Mouse (Mus musculus) adrenal gland, adult 18-20 months (tissue): ENCODE measurements around the gene Msh2. TPM values are rescaled to one million over a fixed set of nuclear protein-coding genes. Genes with fewer than 3 reads are reported as not detected.
"Not testable (repeated sequence)": the region's sequence is repeated elsewhere in the genome, so short reads cannot be mapped to it uniquely, and the experiment has no call there.

Experiments used
- DNase-seq, 2 experiments: peaks; one replicate each; pipeline ENCODE4 v3.0.0; 2021 to 2022; ENCODE audit warnings: low spot score in 2 of 2
- long read RNA-seq, 2 experiments: library from polyadenylated mRNA; stranded (forward); transcript quantifications; one replicate each; pipeline ENCODE4 v2.0.0; 2021
- total RNA-seq, 2 experiments: library from RNA; stranded (reverse); gene quantifications; 1 replicate in 1 of 2; 2 replicates in 1 of 2; pipeline ENCODE4 v1.2.3; 2021

The Msh2 gene
- 10 to 100 TPM; 11.6 to 13.8 TPM for total RNA-seq
- long read RNA-seq, experiment 1, transcript Msh2-201 (16 exons, 3,283 nt): major isoform, 13 of 17 reads
- long read RNA-seq, experiment 1, partial matches to known transcripts: 0 of 17 reads
- long read RNA-seq, experiment 1, other reads (novel, unspliced or antisense): 4 of 17 reads
- long read RNA-seq, experiment 2, transcript Msh2-201 (16 exons, 3,283 nt): major isoform, 69 of 86 reads
- long read RNA-seq, experiment 2, partial matches to known transcripts: 7 of 86 reads
- long read RNA-seq, experiment 2, other reads (novel, unspliced or antisense): 10 of 86 reads

DNA sequence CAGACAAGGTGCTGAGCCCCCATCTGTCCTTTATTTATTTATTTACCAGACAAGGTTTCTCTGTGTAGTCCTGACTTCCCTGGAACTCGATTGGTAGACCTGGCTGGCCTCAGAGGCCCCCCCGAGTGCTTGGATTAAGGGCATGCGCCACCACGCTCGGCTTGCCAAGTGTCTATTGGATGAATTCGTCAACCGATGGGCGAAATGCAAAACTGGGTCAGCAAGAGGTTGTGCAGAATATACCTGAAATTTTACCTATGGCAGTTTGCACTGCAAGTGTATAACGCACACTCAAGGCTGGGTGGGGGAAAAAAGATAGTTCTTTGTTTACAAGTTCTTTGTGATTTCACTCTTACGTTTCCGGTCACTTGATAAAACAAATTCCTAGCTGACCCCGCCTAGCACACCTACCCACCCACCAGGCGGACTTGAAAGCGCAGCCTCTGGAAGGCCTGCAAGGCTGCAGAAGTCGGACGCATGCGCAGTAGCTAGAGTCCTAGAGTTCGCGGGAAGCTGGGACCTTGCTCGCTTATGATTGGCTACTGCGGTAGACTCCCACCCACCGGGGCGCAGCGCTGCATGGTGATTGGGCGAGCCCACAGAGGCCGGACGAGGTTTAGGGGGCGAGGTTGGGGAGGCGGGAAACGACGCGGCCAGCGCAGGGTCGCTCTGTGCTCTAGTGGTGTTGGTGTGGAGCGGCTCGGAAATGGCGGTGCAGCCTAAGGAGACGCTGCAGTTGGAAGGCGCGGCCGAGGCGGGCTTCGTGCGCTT is at the start of gene Msh2:
Msh2 (plus strand) TSS at position 441 of the 771 bp plus-strand sequence.
- peak; percentile 94 to 95 for DNase-seq

- no peak for DNase-seq
These were observed 46.5 kb upstream of the Msh2 start for GRCm38 (mm10) chr17:87625510-87626086.

DNA sequence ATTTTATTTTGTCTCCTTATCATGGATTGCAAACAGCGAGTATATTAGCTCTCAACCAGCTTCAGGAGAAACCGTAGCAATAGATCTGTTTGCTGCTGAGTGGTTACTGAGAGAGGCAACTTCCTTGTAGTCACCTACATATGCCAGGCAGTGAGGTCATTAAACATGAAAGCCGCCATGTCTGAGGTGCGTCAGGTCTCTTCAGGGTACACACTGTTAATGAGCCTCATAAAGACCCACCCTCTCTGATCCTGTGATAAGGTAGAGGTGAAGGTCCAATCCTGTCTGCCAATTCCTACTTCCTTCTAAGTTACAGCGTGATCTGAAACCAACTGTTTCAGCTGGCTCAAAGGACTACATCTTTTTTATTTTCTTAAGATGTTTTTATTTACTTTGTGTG is 44.0 kb upstream of the Msh2 start:
- DNase-seq: no peak

- no peak for DNase-seq
These were observed 43.4 kb upstream of the Msh2 start for GRCm38 (mm10) chr17:87628706-87629105.

DNA sequence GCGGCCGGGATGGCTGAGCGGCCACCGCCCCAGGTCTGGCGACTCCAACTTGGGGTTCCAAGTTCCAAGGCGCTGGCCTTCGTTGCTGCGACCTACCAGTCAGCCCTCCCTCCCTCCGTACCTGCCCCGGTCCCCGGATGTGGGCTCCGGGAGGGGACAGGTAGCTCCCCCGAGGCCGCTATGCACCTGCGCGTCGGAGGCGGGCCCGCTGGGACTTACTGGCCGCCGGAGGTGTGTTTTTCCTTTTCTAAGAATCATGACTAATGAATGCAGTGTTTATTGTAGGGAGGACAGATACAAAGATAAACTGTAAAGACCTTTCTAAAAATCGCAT is 35.1 kb upstream of the Msh2 start:
- DNase-seq: no peak

DNA sequence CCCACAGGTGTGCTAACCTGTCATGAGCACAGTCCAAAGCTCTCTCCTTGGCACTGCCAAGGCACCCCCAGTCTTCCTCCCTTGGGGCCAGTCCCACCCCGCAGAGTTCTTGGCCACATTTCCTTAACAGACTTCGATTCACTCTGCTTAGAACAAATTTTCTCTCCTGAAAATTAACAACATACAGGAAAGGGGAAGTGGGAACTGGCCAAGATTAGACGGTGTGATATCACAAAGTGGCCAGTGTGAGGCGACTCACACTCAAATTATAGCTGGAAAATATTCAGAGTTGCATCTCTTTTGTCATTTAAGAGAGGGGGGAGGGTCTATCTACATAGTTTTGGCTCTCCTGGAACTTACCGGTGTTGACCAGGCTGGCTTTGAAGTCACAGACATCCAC is 32.9 kb upstream of the Msh2 start:
- no peak for DNase-seq

GRCm38 (mm10) chr17:87640272-87640671 is 31.9 kb upstream of the Msh2 start:
- DNase-seq: no peak

DNA sequence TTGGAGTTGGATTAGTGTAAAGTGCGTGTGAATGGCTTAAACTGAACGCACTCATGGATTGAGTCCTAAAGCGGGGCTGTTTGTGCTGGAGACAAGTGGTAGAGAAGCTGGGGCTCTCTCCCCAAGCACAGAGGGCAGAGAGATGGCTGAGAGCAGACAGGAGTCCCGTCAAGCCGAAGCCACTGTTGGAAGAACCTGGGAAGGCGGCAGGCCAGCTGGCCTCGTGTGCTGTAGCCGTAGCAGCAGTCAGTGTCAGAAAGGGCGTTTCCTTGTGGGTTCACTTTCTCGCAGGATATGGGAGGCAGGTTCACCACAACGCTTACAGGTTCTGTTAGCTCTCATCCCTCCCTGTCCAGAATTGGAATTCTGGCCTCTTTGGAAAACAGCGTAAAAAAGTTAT is 31.1 kb upstream of the Msh2 start:
- no peak for DNase-seq

- no peak for DNase-seq
These were observed 29.4 kb upstream of the Msh2 start for GRCm38 (mm10) chr17:87642744-87643143.

DNA sequence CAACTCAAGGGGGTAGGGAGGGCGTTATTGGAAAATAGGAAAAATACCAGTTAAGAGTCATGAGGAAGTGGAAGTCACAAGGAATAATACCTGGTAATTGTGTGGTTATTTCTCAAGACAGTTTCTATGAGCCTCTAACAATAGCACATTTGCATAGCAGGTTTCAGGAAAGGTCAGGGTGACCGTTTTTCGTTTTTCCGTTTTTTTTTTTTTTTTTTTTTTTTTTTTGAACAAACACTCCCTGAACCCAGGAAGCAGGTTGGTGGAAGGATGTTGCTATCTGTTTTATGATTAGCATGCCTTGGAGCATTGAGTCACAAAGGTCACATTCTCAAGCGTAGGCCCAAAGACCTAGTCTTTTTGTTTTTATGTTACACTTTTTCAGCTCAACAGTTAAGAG is 16.5 kb upstream of the Msh2 start:
- DNase-seq: not testable (repeated sequence)

DNA sequence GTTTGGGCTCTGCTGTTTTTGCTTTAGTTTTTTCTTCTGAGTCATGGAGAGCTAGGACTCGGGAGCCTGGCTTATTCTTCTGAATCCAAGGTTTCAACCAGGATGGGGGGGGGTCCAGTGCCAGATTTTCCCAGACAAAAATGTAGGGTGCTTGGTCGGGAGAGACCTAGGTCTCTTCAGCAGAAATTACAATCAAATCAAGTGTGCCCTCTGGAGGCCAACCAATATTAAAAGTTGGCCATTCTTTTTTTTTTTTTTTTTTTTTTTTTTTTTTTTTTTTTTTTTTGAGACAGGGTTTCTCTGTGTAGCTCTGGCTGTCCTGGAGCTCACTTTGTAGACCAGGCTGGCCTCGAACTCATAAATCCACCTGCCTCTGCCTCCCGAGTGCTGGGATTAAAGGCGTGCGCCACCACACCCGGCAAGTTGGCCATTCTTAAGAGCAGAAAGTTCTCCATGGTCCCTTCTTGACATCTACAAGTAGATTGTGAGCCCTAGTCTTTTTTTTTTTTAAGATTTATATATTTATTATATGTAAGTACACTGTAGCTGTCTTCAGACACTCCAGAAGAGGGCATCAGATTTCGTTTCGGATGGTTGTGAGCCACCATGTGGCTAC is 10.1 kb upstream of the Msh2 start:
- DNase-seq: not testable (repeated sequence)

DNA sequence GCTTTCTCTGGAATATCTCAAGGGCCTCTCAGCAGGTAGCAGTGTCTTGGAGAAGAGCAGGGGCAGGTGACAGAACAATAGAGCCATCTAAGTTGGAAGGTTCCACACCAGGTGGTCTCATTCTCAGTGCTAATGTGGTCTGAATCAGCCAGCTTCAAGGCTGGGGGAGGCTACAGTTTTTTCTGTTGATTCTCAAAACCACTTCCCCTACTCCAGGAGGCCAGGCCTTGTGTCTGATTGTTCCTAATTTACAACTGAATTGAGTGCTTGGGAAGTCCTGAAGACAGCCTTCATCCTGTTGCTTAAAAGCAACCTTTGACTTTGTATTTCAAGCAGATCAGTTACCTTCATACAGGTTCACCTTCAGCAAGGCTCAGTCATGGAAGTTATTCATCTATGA is 7.9 kb upstream of the Msh2 start:
- DNase-seq: no peak

DNA sequence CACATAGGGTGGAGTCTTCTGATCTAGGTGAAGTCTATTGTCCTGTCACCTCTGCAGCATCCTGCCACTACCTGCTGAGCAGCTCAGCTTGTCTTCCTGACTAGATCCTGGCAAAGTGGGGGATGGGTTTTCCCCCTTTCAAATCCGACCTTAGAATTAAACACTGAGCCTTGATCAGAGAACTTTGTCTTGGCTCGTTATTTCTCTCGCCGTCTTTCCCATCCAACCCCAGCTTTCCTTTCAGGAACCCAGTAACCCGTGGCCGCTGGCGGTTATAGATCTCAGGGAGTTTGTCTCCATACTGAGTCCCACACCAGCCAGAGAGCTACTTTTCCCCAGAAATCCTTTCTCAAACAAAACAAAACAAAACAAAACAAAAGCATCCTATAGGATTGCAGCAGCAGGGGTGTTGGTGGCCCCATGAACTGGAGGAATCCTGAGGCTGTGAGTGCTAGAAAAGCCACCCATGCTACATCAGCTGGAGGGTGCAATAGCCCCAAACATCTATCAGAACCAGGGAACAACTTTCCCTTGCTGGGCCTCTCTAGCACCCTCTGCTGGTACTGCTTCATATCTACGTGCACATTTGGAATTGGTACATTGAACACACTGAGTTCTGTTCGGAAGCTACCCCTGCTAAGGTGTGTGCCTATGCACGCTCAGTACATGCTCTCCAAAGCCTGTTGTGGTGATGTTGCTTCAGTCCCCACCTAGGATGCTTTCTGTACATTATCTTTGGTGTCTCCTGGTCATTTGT is 6.9 kb upstream of the Msh2 start:
- DNase-seq: peak; percentile 50 to 56

DNA sequence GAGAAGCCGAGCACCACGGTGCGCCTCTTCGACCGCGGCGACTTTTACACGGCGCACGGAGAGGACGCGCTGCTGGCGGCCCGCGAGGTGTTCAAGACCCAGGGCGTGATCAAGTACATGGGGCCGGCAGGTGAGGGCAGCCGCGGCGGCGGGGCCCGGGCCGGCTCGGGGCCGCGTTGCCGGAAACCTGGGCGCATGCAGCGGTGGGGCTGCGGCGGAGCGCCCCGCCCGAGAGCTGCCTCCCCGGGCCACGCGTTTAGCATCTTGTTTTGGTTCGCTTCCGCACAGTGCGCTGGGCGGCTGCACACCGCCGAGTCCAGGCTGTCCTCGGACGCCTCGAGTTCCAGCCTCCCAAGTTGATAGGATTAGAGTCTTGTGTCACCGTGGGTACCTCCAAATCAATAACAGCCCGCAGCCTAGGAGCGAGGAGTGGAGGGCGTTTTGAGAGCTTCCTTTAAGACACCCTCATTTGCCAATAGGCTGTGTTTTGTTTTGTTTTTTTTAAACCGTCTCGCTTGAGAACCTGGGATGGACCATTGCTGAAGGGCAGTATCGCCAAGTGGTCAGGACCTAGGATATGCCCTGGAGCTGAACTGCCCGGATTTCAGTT is 652 bp downstream of the Msh2 start:
- peak in 1 of 2 experiments; percentile 54 for DNase-seq

DNA sequence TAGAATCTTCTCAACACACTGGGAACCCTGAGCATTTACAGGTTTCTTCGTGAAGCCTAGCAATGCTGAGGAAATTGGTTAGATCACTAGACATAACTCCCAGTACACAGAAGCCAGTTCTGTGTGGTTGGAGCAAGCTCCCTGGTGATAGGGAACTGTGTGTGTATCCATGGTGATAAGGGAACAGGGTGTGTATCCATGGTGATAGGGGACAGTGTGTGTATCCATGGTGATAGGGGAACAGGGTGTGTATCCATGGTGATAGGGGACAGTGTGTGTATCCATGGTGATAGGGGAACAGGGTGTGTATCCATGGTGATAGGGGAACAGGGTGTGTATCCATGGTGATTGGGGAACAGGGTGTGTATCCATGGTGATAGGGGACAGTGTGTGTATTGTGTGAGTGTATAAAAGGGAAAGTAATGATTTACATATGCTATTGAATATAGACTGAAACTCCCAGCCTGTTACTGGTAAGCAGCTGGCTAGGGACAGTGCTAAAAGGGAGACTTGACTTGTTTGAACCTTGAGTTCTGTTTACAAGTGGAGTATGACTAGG is 4.9 kb downstream of the Msh2 start:
- not testable (repeated sequence) for DNase-seq

- no peak for DNase-seq
These were observed 5.5 kb downstream of the Msh2 start for GRCm38 (mm10) chr17:87677656-87678055.

DNA sequence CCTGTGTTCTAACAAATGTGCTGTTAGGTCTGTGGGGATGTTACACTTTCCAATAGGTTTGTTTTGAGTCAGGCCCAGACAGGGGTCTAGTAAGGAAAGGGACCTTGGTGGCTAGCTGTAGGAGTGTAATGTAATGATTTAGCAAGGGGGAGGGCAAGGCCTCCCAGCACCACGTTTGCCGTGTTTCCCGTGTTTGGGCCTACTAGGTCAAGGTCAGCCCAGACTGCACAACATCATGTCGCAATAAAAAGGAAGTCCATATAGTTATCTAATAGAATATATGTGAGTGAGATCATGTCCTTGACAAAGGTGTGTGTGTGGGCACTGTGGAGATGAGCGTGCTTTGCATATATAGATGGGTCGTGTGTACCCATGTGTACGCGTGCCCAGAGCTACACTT is 17.1 kb downstream of the Msh2 start:
- no peak for DNase-seq

GRCm38 (mm10) chr17:87691958-87692357 is 19.8 kb downstream of the Msh2 start:
- DNase-seq: peak; percentile 46 to 63

GRCm38 (mm10) chr17:87695874-87696465 is 23.8 kb downstream of the Msh2 start:
- no peak for DNase-seq

- DNase-seq: no peak
These were observed 24.7 kb downstream of the Msh2 start for GRCm38 (mm10) chr17:87696814-87697213.
